8 mouse cellular contexts compared by ENCODE assay signal in the genomic region with DNA sequence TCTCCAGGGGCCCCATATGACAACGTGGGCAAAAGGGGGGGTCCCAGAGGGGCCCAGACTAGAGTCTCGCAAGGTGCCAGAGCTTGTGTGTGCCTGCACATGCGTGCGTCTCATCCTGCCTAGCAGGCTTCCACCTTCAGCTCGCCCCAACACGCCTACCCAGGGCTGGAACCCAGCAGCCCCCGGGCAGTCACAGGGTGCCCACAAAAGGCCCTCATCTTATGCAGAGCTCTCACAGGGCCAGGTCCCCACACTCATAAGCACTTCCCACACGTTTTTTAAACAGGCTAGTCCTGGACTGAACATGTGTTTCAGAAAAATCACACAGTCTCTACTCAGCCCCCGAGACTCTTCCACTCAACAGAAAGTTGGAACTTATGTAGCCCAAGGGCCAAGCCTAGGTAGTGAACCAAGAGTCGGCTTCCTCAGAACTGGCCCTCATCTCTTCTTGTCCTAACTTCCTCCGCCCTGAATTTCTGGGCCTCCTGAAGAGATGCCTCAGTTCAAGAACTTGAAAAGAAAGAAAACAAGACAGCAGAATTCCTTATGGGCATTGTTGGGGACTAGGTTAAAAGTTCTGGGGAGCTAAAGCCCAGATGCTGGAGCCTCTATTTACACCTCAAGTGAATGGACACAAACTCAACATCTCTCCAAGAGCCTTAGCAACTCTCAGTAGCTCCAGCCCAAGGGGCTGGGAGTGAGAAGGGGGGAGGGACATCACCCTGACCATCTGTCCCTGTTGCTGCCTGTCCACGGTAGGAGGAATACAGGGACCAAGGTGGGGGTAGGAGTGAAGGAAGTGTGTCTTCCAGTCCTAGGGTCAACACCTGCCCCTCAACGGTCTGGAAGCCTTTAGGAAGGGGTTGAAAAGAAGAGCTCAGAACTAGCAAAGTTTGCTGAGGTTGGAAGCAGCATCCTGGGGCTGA. TPM values are rescaled to one million over a fixed set of nuclear protein-coding genes. Genes with fewer than 3 reads are reported as not detected.
A peak's percentile ranks its signal among the peaks of the same experiment; 100 is the strongest.
DNase-seq lines count a peak whose midpoint lies in the region; ATAC-seq lines count a peak whose summit lies in the region.

No protein-coding gene starts in this region.

- DNase-seq in CD4-positive, CD25-positive, alpha-beta regulatory T cell, adult 2 months (ENCODE audit: low read depth, low spot score) = peak; percentile 44
- DNase-seq in retina, postnatal 1 day = peak; percentile 36
- no peak for DNase-seq in retina, embryonic 14.5 days (ENCODE audit: low spot score)

- H3K27me3 ChIP-seq in hindbrain, embryonic 15.5 days = no peaks in the 10 kb centered on the region
- no peaks in the 10 kb centered on the region for H3K27me3 ChIP-seq in midbrain, embryonic 15.5 days (replicated peaks)

- H3K36me3 ChIP-seq in hindbrain, embryonic 15.5 days = peaks cover 30% of the 10 kb centered on the region
- H3K36me3 ChIP-seq in midbrain, embryonic 15.5 days (replicated peaks) = peaks cover 30% of the 10 kb centered on the region

- H3K9ac ChIP-seq in hindbrain, embryonic 15.5 days = peak overlapping the region; percentile 86
- H3K9ac ChIP-seq in midbrain, embryonic 15.5 days = peak overlapping the region; percentile 79

- peak overlapping the region; percentile 90 for H3K27ac ChIP-seq in hindbrain, embryonic 15.5 days (replicated peaks)
- peak overlapping the region; percentile 98 for H3K27ac ChIP-seq in midbrain, embryonic 15.5 days

- H3K9me3 ChIP-seq in hindbrain, embryonic 15.5 days = no peaks in the 10 kb centered on the region
- no peaks in the 10 kb centered on the region for H3K9me3 ChIP-seq in midbrain, embryonic 15.5 days

- H3K4me3 ChIP-seq in hindbrain, embryonic 15.5 days = peak overlapping the region; percentile 78
- H3K4me3 ChIP-seq in midbrain, embryonic 15.5 days = peak overlapping the region; percentile 77

- 4% methylated on average over 13 of the region's 13 CpGs for WGBS in hindbrain, embryonic 15.5 days
- WGBS in midbrain, embryonic 15.5 days = 6% methylated on average over 13 of the region's 13 CpGs

- no peak for ATAC-seq in CD4-positive, CD25-positive, alpha-beta regulatory T cell, adult 4 months
- ATAC-seq in hindbrain, embryonic 15.5 days (ENCODE audit: low FRiP score, low read depth) = no peak
- 0 out of 2 replicates have a peak, but pooled peaks have one; percentile 3 for ATAC-seq in midbrain, embryonic 15.5 days (replicated peaks)
- ATAC-seq in granulocyte monocyte progenitor cell, adult 5-6 weeks (replicated peaks; ENCODE audit: poor library complexity, severe bottlenecking) = no peak
- no peak for ATAC-seq in megakaryocyte-erythroid progenitor cell, adult 5-6 weeks (replicated peaks; ENCODE audit: low FRiP score, low TSS enrichment, poor library complexity, severe bottlenecking)

- peak overlapping the region; percentile 96 for H3K4me2 ChIP-seq in hindbrain, embryonic 15.5 days
- peak overlapping the region; percentile 93 for H3K4me2 ChIP-seq in midbrain, embryonic 15.5 days

- peaks cover 64% of the 10 kb centered on the region for H3K4me1 ChIP-seq in hindbrain, embryonic 15.5 days (replicated peaks)
- peaks cover 65% of the 10 kb centered on the region for H3K4me1 ChIP-seq in midbrain, embryonic 15.5 days

RNA-seq across cellular contexts. Expression of gene Pprc1, which starts 6.5 kb away (rescaled TPM):
- 10 to 100 TPM; 20.3 to 20.4 TPM for polyA plus RNA-seq in CD4-positive, CD25-positive, alpha-beta regulatory T cell, adult 4 months (2017; shearing (Covaris generic))
- polyA plus RNA-seq in hindbrain, embryonic 15.5 days (2015; fragmentation: Nextera tagmentation; extraction: Ambion mirVana) = 23.4 and 24.0 TPM in 2 replicates
- polyA plus RNA-seq in midbrain, embryonic 15.5 days (2015; fragmentation: Nextera tagmentation; extraction: Ambion mirVana) = 22.0 and 22.5 TPM in 2 replicates
- total RNA-seq in granulocyte monocyte progenitor cell, adult 5-6 weeks (2014; fragmentation: Nextera tagmentation) = 89.1 and 104 TPM in 2 replicates
- 14.0 and 17.8 TPM in 2 replicates for total RNA-seq in granulocyte monocyte progenitor cell, adult 5-6 weeks (2017)
- total RNA-seq in megakaryocyte-erythroid progenitor cell, adult 5-6 weeks (2014; fragmentation: Nextera tagmentation) = 139 and 168 TPM in 2 replicates
- total RNA-seq in megakaryocyte-erythroid progenitor cell, adult 5-6 weeks (2017) = 21.3 and 28.9 TPM in 2 replicates

RNA-seq across cellular contexts. Expression of gene Ldb1, which starts 6.8 kb away (rescaled TPM):
- polyA plus RNA-seq in CD4-positive, CD25-positive, alpha-beta regulatory T cell, adult 4 months (2017; shearing (Covaris generic)) = 10 to 100 TPM; 43.6 to 47.2 TPM
- 103 and 111 TPM in 2 replicates for polyA plus RNA-seq in hindbrain, embryonic 15.5 days (2015; fragmentation: Nextera tagmentation; extraction: Ambion mirVana)
- 122 and 129 TPM in 2 replicates for polyA plus RNA-seq in midbrain, embryonic 15.5 days (2015; fragmentation: Nextera tagmentation; extraction: Ambion mirVana)
- 86.3 and 121 TPM in 2 replicates for total RNA-seq in granulocyte monocyte progenitor cell, adult 5-6 weeks (2014; fragmentation: Nextera tagmentation)
- total RNA-seq in granulocyte monocyte progenitor cell, adult 5-6 weeks (2017) = 72.3 and 81.3 TPM in 2 replicates
- total RNA-seq in megakaryocyte-erythroid progenitor cell, adult 5-6 weeks (2014; fragmentation: Nextera tagmentation) = 370 and 401 TPM in 2 replicates
- 268 and 296 TPM in 2 replicates for total RNA-seq in megakaryocyte-erythroid progenitor cell, adult 5-6 weeks (2017)

RNA-seq across cellular contexts. Expression of gene Hps6, which starts 34.9 kb away (rescaled TPM):
- 1 to 10 TPM; 2.6 to 4.7 TPM for polyA plus RNA-seq in CD4-positive, CD25-positive, alpha-beta regulatory T cell, adult 4 months (2017; shearing (Covaris generic))
- polyA plus RNA-seq in hindbrain, embryonic 15.5 days (2015; fragmentation: Nextera tagmentation; extraction: Ambion mirVana) = 4.2 and 5.0 TPM in 2 replicates
- polyA plus RNA-seq in midbrain, embryonic 15.5 days (2015; fragmentation: Nextera tagmentation; extraction: Ambion mirVana) = 3.9 and 4.0 TPM in 2 replicates
- total RNA-seq in granulocyte monocyte progenitor cell, adult 5-6 weeks (2014; fragmentation: Nextera tagmentation) = 4.1 and 5.9 TPM in 2 replicates
- 5.7 and 8.7 TPM in 2 replicates for total RNA-seq in granulocyte monocyte progenitor cell, adult 5-6 weeks (2017)
- total RNA-seq in megakaryocyte-erythroid progenitor cell, adult 5-6 weeks (2014; fragmentation: Nextera tagmentation) = 0.55 and 2.1 TPM in 2 replicates
- 2.0 and 3.8 TPM in 2 replicates for total RNA-seq in megakaryocyte-erythroid progenitor cell, adult 5-6 weeks (2017)

RNA-seq across cellular contexts. Expression of gene Nolc1, which starts 37.5 kb away (rescaled TPM):
- 10 to 100 TPM; 67.5 to 86.6 TPM for polyA plus RNA-seq in CD4-positive, CD25-positive, alpha-beta regulatory T cell, adult 4 months (2017; shearing (Covaris generic))
- 63.1 and 64.7 TPM in 2 replicates for polyA plus RNA-seq in hindbrain, embryonic 15.5 days (2015; fragmentation: Nextera tagmentation; extraction: Ambion mirVana)
- 65.5 and 70.3 TPM in 2 replicates for polyA plus RNA-seq in midbrain, embryonic 15.5 days (2015; fragmentation: Nextera tagmentation; extraction: Ambion mirVana)
- total RNA-seq in granulocyte monocyte progenitor cell, adult 5-6 weeks (2014; fragmentation: Nextera tagmentation) = 108 and 112 TPM in 2 replicates
- 187 and 211 TPM in 2 replicates for total RNA-seq in granulocyte monocyte progenitor cell, adult 5-6 weeks (2017)
- total RNA-seq in megakaryocyte-erythroid progenitor cell, adult 5-6 weeks (2014; fragmentation: Nextera tagmentation) = 170 and 201 TPM in 2 replicates
- total RNA-seq in megakaryocyte-erythroid progenitor cell, adult 5-6 weeks (2017) = 271 and 318 TPM in 2 replicates

RNA-seq across cellular contexts. Expression of gene Armh3, which starts 39.9 kb away (rescaled TPM):
- polyA plus RNA-seq in CD4-positive, CD25-positive, alpha-beta regulatory T cell, adult 4 months (2017; shearing (Covaris generic)) = 10 to 100 TPM in 1 of 2 experiments, 1 to 10 TPM in 1; 9.1 to 12.8 TPM
- polyA plus RNA-seq in hindbrain, embryonic 15.5 days (2015; fragmentation: Nextera tagmentation; extraction: Ambion mirVana) = 23.1 TPM in 2 replicates
- 25.4 and 25.9 TPM in 2 replicates for polyA plus RNA-seq in midbrain, embryonic 15.5 days (2015; fragmentation: Nextera tagmentation; extraction: Ambion mirVana)
- 8.2 and 15.1 TPM in 2 replicates for total RNA-seq in granulocyte monocyte progenitor cell, adult 5-6 weeks (2014; fragmentation: Nextera tagmentation)
- total RNA-seq in granulocyte monocyte progenitor cell, adult 5-6 weeks (2017) = 8.5 and 13.3 TPM in 2 replicates
- total RNA-seq in megakaryocyte-erythroid progenitor cell, adult 5-6 weeks (2014; fragmentation: Nextera tagmentation) = 5.6 and 10.5 TPM in 2 replicates
- 4.6 and 8.2 TPM in 2 replicates for total RNA-seq in megakaryocyte-erythroid progenitor cell, adult 5-6 weeks (2017)
